Mouse (Mus musculus) testis, adult 10 weeks (tissue): ENCODE results near the gene Gm8882. TPM values are rescaled to one million over a fixed set of nuclear protein-coding genes. Genes with fewer than 3 reads are reported as not detected.

Experiments
- polyA plus RNA-seq: library from polyadenylated mRNA; stranded (reverse); fragments of 350-450 nt; fragmentation: Illumina TruSeq; extraction: RNeasy Lipid Tissue Mini Kit (QIAGEN cat#74804); gene quantifications from one replicate; pipeline ENCODE4 v1.2.3, GENCODE M21; 2014; ENCODE audit warnings: low read depth, low replicate concordance

Gene Gm8882
- polyA plus RNA-seq: not detected

DNA sequence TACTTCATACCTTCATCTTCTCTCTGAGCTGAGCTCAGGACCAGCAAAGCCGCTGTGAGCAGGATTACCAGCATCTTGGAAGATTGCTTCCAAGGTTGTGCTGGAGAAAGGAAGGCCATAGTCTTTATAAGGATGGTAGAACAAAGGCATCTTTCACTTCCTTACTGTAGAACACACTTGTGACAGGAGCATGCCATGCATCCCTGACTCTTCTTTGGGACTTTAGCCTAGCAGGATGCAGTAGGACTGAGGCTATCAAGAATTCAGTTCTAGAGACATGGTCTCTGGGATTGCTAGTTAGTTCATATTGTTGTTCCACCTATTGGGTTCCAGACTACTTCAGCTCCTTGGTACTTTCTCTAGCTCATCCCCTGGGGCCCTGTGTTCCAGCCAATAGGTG, at the start of gene Gm8882:
Gm8882 (minus strand) TSS at position 101 of the 400 bp plus-strand sequence.

GRCm38 (mm10) chr6:132314657-132315056, 49.3 kb downstream of the Gm8882 start, which contains the start of gene Prpmp5:
TSS of gene Prpmp5 (minus strand) at chr6:132314757.

Other genes with a start within 250 kb of the Gm8882 start
- gene Prb1, start 153.6 kb downstream of the Gm8882 start, polyA plus RNA-seq: not detected
- not detected for gene Prpmp5, start 49.4 kb downstream of the Gm8882 start, polyA plus RNA-seq
- gene Prh1, start 205.7 kb upstream of the Gm8882 start, polyA plus RNA-seq: not detected
- gene Prp2, start 231.8 kb upstream of the Gm8882 start, polyA plus RNA-seq: not detected